Mouse (Mus musculus) heart, postnatal 0 days (tissue): ENCODE data around the gene Dtymk. TPM values are rescaled to one million over a fixed set of nuclear protein-coding genes. Genes with fewer than 3 reads are reported as not detected.

Source experiments
- ATAC-seq: fragments of 200-750 bp; cut with Nextera tagmentation; 2 replicates; pipeline ENCODE4 v1.8.0; 2017; ENCODE audit warnings: low read depth, moderate number of reproducible peaks, moderate library complexity; ENCODE audit not compliant: insufficient read depth
- DNase-seq: peaks from one replicate; pipeline ENCODE4 v3.0.0-alpha.2; 2016; ENCODE audit warnings: low spot score
- H3K27ac ChIP-seq: fragments of 300-500 bp; sonication (generic); 2 replicates; pipeline ENCODE4 v1.5.1; 2014; ENCODE audit warnings: low read depth, mild to moderate bottlenecking
- H3K27me3 ChIP-seq: fragments of 300-500 bp; sonication (generic); 2 replicates; pipeline ENCODE4 v1.6.1; 2014; ENCODE audit warnings: low read length, mixed read lengths; ENCODE audit not compliant: control insufficient read depth, insufficient read depth
- H3K36me3 ChIP-seq: fragments of 300-500 bp; sonication (generic); replicated peaks from 2 replicates; pipeline ENCODE4 v1.6.1; 2014; ENCODE audit warnings: low read length, mixed read lengths; ENCODE audit not compliant: control insufficient read depth, insufficient read depth
- H3K4me1 ChIP-seq: fragments of 300-500 bp; sonication (generic); 2 replicates; pipeline ENCODE4 v1.6.1; 2014; ENCODE audit warnings: antibody characterized with exemption; ENCODE audit not compliant: control insufficient read depth, insufficient read depth
- H3K4me2 ChIP-seq: fragments of 300-500 bp; sonication (generic); 2 replicates; pipeline ENCODE4 v1.6.1; 2014; ENCODE audit warnings: low read depth, mild to moderate bottlenecking, low read length, moderate library complexity
- H3K4me3 ChIP-seq: fragments of 300-500 bp; sonication (generic); 2 replicates; pipeline ENCODE4 v1.5.1; 2014; ENCODE audit warnings: low read depth, low read length
- H3K9ac ChIP-seq: fragments of 300-500 bp; sonication (generic); replicated peaks from 2 replicates; pipeline ENCODE4 v1.6.1; 2014; ENCODE audit warnings: low read depth, low read length, mixed read lengths
- H3K9me3 ChIP-seq: fragments of 300-500 bp; sonication (generic); replicated peaks from 2 replicates; pipeline ENCODE4 v1.6.1; 2016; ENCODE audit warnings: low read length; ENCODE audit not compliant: control insufficient read depth
- CTCF ChIP-seq: IDR thresholded peaks from 2 replicates; pipeline ENCODE4 v1.5.1; 2016; ENCODE audit warnings: antibody characterized with exemption, control low read depth, low read depth
- EP300 ChIP-seq: IDR thresholded peaks from 2 replicates; pipeline ENCODE4 v1.6.1; 2016; ENCODE audit warnings: antibody characterized with exemption, low read depth
- WGBS: fragments of 180-500 bp; shearing (Covaris S2); extraction: QIAGEN DNeasy Blood & Tissue Kit; methylation state at CpG from one replicate; pipeline ENCODE4 v1.1.7; 2014; 5-methylcytosine and 5-hydroxymethylcytosine counted together
- polyA plus RNA-seq: library from polyadenylated mRNA; unstranded; fragments of >200 nt; fragmentation: Nextera tagmentation; extraction: Ambion mirVana; gene quantifications from 2 replicates; pipeline ENCODE4 v1.2.1, GENCODE M21; 2015
- total RNA-seq: library from RNA; depleted of rRNA; stranded (reverse); fragments of >200 nt; gene quantifications from 2 replicates; pipeline ENCODE4 v1.2.3, GENCODE M21; 2014; ENCODE audit warnings: low replicate concordance

Dtymk gene
- total and polyA plus RNA-seq, 2 experiments from 2014 or later = 58.7 to 86.7 TPM

DNA sequence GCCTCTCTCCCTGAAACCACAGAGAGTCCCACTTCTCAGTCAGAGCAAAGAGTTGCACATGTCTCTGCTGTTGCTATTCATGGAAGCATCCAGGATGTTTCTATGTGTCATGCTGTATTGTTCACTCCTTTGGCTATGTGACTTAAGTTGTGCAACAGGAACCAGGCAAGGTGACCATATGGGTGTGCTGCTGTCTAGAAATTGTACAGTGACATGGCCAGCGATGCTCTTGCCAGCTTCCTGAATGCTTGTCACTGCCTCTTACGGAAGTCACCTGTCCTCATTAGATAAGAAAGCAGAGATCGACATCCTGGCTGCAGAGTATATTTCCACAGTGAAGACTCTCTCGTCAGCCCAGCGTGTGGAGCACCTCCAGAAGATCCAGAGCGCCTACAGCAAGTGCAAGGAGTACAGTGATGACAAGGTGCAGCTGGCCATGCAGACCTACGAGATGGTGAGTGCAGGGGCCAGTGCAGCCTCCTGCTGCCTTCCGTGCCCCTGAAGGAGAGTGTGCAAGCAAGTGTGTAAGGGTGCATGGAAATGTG is 9.8 kb upstream of the Dtymk start:
- no peak for TF ChIP-seq CTCF
- TF ChIP-seq EP300 = no peak
- Histone ChIP-seq H3K36me3 (peaks cover 85% of the 10 kb centered on the region), H3K4me2 (no peak overlapping the region), H3K4me3 (no peak overlapping the region), H3K27ac (no peak overlapping the region), H3K9ac (no peak overlapping the region), H3K9me3 (no peaks in the 10 kb centered on the region), H3K4me1 (no peaks in the 10 kb centered on the region), H3K27me3 (no peaks in the 10 kb centered on the region)
- WGBS = 73% methylated on average over 8 of the region's 8 CpGs
- DNase-seq (no peak), ATAC-seq (no peak)

DNA sequence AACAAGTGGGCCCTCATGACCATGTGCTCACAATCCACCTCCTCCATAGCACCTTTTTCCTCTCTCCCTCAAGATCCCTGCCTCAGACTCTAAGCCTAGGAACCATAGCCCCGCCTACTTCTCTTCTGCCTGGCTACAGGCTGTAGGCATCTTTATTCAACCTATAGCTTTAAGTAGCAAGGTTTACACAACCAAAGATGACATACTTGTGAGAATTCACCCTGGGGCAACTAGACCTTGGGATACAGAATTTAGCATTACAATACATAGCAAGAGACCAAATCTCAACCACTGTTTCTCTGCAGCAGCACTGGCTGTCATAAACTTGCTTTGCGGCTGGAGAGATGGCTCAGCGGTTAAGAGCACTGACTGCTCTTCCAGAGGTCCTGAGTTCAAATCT is 8.3 kb upstream of the Dtymk start:
- DNase-seq (no peak), ATAC-seq (no peak)
- Histone ChIP-seq H3K9ac (no peak overlapping the region), H3K4me3 (no peak overlapping the region), H3K9me3 (no peaks in the 10 kb centered on the region), H3K4me2 (no peak overlapping the region), H3K27ac (no peak overlapping the region), H3K27me3 (no peaks in the 10 kb centered on the region), H3K4me1 (peaks cover 4% of the 10 kb centered on the region; the same call in 1 of the 2 replicates), H3K36me3 (peaks cover 75% of the 10 kb centered on the region)
- TF ChIP-seq CTCF (no peak), EP300 (no peak)
- 97% methylated on average over 3 of the region's 3 CpGs for WGBS

DNA sequence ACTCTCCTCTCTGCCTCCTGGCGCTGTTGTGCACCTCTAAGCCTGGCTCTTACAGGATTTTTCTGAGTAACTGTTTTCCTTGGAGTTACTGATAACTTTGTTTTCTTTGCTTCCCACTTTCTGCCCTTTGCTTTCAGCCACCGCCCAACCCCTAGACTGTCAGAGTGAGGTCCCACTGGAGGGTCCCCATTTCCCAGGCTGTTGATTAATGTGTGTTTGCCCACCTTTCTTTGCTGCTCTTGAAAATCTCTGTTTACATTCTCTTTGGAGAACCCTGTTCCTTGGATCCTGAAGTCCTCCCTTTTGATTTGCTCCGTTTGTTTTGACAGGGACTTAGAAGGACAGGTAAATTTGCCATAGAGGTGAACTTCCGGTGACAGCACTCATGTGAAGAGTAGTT is 7.1 kb upstream of the Dtymk start:
- Histone ChIP-seq H3K27ac (no peak overlapping the region), H3K4me3 (no peak overlapping the region), H3K36me3 (peaks cover 63% of the 10 kb centered on the region), H3K4me2 (no peak overlapping the region), H3K9ac (no peak overlapping the region), H3K4me1 (peaks cover 12% of the 10 kb centered on the region), H3K9me3 (no peaks in the 10 kb centered on the region), H3K27me3 (no peaks in the 10 kb centered on the region)
- WGBS = 93% methylated on average over 4 of the region's 4 CpGs
- no peak for ATAC-seq
- TF ChIP-seq EP300 (no peak), CTCF (no peak)
- no peak for DNase-seq

DNA sequence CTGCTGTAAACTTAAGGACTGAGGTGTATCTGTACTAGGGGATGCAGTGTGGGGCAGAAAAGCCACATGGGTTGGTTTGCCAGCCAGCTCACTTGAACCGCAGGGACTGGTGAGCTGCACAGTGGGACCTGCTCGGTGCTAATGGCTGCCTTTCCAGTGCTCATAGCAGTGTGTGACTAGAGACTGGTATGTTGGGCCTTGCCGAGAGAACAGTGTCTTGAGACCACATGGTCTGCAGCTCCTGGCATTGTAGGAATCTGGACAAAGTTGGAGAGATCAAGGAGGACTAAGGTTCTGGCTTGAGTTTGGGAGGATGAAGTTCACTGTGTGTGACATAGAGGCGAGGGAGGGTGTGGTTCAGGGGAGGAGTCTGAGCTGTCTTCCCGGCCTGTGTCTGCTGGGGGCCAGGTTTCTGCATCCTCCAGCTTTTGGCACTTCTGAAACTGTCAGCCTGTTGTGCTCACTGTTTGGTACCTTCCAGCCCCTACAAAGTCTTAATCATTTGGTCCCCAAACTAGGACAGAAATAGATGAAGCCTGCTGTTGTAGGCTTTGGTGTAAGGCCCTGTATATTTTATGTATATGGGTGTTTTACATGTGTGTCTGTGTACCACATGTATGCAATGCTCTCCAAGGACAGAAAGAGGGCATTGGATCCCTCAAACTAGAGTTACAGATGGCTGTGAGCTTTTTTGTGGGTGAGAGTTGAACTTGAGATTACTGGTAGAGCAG is 3.7 kb upstream of the Dtymk start:
- WGBS = 51% methylated on average over 5 of the region's 5 CpGs
- no peaks in the 10 kb centered on the region for H3K27me3 ChIP-seq
- no peak for DNase-seq
- peak overlapping the region; percentile 99 for H3K27ac ChIP-seq
- peaks cover 31% of the 10 kb centered on the region for H3K36me3 ChIP-seq
- H3K4me2 ChIP-seq = no peak overlapping the region
- H3K9me3 ChIP-seq = no peaks in the 10 kb centered on the region
- no peak for ATAC-seq
- peaks cover 27% of the 10 kb centered on the region for H3K4me1 ChIP-seq
- TF ChIP-seq EP300 (no peak), CTCF (no peak)
- no peak overlapping the region for H3K9ac ChIP-seq
- H3K4me3 ChIP-seq = no peak overlapping the region

DNA sequence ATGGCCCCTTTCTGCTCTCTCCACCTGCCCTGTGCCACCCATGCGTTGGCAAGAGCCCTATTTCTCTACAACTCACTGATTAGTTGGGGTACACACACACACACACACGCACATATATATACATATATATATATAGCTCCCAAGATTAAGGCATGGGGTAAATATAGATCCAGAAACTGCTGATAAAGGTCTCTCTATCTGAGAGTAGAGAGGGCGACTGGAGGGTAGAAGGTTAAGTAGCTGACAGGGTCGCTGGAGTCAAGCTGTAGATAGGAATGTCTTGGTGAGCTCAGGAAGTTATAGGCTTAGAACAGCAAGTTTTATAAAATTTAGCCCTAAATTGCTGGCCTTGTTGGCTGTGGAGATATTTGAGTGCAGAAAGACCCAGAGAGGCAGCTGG is 3.1 kb upstream of the Dtymk start:
- TF ChIP-seq EP300 = no peak
- no peak for TF ChIP-seq CTCF
- Histone ChIP-seq H3K4me1 (peaks cover 27% of the 10 kb centered on the region), H3K27me3 (no peaks in the 10 kb centered on the region), H3K27ac (peak overlapping the region; percentile 99), H3K36me3 (peaks cover 35% of the 10 kb centered on the region), H3K9ac (peak overlapping the region; percentile 94), H3K4me3 (peak overlapping the region; percentile 97), H3K9me3 (no peaks in the 10 kb centered on the region), H3K4me2 (peak overlapping the region; percentile 73)
- ATAC-seq = no peak
- DNase-seq = peak; percentile 8
- 39% methylated on average over 4 of the region's 4 CpGs for WGBS
